Mouse (Mus musculus) heart, adult 11 months (tissue): ENCODE measurements around the gene Unc119.

Experiments used
- DNase-seq: peaks from one replicate; pipeline ENCODE4 v3.0.0; 2022

Unc119 gene

DNA sequence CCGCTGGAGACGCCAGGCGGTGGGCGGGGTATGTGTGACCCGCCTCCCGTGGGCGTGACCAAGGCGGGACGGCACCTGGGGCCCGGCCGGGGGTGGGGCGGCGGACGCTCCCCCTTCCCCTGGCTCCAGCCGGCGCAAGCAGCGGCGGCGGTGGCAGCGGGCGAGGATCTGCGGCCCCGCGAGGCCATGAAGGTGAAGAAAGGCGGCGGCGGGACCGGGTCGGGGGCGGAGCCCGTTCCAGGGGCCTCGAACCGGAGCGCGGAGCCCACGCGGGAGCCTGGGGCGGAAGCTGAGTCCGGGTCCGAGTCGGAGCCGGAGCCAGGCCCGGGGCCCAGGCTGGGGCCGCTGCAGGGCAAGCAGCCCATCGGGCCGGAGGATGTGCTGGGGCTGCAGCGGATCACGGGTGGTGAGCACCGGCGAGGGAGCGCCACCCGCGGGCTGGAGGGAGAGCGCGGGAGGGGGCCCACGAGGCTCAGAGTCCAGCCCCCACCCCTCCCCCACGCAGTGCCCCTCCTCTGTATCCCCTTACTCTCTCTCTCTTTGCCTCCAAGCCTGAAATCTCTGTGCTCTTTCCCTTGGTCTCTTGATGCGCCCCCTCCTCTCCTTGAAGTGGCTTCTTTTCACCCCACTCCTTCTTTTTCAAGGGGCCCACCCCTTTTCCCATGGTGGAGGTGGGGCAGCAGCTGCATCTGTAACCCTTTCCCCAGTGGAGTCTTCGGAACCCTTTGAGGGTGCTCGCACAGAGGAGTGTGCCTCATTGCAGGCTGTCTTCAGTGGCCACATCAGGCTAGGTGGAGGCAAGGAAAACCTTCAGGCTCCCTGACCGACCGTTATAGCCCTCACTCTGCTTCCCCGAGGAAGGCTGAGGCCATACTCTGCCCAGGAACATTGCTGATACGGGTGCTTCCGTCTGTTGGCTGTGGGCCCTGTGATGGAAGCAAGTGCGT lies at the start of gene Unc119:
Unc119 (plus strand) TSS at position 102 of the 947 bp plus-strand sequence.
- peak; percentile 97 for DNase-seq

DNA sequence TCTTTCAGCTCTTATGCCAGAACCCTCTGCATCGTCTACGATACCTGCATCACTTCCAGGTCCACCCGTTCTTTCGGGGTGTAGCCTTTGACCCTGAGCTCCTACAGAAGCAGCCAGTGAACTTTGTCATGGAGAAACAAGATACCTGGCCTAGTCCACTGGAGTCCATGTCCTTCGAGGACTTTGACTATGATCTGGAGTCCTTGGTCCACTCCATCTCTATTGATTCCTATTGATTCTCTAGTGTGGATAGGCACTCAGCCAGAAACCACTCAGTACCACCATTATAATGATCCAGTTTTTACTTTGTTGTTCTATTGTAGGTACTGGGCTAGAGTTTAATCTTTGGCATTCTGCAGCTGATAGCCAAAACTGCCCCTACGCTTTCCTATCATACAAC lies 48.7 kb upstream of the Unc119 start:
- no peak for DNase-seq

DNA sequence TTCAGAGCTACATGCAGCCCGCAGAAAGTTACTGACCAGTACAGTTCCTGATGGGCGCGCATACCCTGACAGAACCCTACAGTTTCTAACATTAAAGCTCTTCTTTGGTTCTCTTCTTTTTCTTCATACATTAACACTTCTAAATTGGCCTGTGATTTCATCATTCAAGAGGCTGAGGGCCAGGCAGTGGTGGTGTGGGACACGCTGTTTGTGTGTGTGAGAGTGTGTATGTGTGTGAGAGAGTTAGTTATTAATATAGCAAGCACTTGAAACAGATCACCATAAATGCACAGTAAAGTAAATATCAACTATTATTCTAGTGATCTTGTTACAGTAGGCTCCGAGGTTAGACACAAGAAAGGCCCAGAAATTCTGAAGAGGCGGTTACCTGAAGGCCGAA lies 42.4 kb upstream of the Unc119 start:
- no peak for DNase-seq

DNA sequence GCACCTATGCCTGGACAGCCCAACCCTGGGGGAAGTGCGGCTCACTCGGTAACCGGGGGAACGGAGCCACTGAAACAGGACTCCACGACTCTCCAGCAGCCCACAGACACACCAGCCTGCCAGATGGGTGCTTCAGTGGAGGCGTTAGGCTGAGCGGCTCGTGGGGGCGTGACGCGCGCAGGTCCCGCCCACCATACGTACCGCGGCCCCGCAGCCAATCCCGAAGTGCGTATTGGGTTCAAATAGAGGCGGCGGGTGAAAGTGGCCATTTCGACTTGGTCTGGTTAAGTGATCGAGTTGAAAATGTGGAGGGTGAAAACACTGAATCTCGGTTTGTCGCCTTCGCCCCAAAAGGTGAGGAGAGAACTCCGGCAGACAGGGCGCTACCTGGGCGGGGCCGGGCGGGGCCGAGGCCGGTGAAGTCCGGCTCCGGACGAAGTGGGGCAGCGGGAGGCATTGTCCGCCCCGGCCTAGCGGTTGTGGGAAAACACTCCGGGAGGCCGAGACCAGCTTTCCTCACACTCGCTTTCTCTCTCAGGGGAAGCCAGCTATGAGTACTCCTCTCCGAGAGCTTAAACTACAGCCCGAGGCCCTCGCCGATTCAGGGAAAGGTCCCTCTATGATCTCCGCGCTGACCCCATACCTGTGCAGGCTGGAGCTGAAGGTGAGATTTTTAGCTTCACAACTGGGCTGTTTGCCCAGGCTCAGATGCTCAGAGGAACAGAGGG lies 41.8 kb upstream of the Unc119 start, which contains the start of gene Spag5:
Spag5 (plus strand) TSS at position 173 of the 728 bp plus-strand sequence.
- peak; percentile 99 for DNase-seq

DNA sequence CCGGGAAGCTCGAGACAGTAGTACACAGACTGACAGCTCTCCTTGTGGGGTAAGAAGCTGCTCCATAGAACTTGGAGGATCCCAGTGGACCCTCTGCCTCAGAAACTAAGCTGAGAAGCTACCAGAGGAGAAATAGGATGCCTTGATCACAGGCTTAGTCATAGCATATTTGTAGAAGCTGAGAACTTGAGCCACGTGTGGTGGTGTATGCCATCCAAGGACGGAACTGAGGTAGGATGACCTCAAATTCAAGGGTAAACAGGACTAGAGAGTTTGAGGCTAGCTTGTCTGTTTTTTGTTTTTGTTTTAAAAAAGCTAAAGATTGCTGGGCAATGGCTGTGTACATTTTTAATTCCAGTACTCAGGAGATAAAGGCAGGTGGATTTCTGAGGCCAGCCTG lies 38.0 kb upstream of the Unc119 start:
- no peak for DNase-seq

DNA sequence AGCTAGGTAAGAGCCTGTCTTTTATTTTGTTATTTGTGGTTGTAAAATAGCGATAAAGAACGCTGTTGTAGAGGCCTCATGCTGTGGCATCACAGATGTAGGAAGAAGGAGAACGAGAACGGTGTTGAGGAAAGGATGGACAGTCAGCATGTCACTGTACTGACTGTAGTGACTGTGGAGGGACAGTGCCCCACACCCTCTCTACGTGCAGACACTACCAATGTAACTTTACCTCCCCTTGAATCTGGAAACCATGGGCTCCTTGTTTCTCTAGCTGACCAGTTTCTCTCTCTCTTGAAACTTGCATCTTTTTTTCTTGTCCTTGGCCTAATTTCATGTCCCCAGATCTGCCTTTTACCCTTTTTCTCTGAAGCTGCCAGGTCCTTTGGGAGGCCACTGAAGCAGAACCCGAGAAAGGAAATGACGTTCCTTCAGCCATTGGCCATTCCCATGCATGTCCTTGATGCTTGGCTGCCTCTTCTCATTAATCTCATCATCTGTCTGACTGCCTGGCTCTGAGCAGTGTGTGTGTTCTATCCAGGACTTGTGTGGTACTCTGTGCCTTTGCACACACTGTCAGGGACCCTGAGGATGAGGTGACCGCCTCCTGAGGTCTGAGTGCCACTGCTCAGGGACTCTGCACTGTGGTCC lies 32.3 kb upstream of the Unc119 start:
- no peak for DNase-seq

DNA sequence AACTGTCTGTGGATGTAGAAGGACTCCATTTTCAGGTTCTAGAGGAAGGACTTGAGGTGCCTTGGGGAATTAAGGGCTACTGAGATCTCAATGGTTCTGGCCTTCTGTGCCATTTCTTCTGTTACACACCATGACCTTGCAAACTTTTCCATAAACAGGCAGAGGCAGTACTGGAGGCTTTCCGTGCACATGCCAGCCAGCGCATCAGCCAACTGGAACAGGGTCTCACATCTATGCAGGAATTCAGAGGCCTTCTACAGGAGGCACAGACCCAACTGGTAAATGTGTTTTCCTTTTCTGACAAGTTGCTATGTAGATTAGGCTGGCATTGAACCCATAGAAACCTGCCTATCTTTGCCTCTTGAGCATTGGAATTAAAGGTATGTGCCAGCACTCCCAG lies 29.6 kb upstream of the Unc119 start:
- DNase-seq = no peak

DNA sequence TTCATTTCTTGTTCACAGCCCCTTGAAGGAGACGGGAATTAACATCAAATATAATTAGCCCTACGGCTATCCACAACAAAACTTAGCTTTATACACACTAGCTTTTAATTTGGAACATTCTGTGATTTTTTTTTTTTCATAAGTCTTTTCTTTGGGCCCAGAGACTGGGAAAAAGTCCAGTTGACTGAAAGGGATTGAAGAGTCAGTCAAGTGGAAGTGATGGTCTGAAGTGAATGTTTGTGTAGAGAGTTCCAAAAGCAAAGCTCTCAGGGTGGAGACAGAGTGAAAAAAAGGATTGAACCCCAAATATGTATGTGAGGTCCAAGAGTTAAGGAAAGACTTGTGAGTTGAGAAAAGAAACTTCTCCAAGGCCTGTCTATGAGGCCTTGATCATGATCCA lies 24.9 kb upstream of the Unc119 start:
- no peak for DNase-seq

DNA sequence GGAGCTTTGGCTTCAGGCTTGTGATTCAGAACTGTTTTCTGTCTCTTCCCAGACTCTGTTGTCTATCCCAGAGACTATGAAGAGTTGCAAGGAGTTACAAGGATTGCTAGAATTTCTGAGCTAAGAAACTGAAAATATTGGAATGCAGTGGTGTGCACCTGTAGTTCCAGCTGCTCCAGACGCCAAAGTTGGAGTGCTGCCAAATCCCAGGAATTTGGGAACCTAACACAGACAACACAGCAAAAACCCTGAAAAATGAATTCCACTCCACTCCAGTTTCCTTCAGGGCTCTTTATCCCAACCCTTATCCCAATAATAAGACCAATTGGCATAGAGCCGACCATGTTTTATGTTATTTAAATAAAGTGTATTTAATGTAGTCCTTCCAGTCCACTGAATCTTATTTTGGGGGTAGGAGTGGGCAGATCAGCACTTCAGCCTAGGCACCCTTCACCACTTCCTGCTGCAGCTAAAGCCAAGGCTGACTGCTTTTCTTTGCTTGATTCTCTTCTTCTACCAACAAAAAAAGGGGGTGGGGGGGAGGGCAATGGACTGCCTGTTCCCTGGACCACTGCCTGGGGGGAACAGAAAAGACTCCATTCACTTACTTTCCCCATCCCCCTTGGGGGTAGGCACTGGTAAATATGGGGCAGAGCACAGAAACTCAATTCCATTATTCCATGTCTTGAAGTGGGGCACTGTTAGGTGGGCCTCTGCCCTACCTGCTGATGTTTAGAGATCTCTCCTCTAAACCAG lies 21.0 kb upstream of the Unc119 start:
- peak; percentile 23 for DNase-seq

DNA sequence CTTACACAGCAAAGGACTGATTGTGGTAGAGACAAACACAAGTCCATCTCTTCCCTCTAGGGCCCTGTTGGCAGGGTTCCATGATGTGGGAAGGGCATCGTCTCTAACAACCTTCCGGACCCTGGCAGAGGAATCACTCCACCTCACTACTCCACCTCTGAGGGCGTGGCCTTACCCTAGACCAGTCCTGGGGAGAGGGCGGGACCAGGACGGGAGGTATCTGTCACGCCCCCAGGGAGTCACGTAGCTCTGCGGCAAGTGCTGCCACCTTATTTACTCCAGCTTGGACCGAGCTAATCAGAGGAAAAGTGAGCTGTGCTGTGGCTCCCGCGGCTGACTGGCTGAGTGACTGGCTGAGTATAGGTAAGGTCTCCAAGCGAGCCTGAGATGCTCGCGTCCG lies 20.4 kb upstream of the Unc119 start, which contains the start of gene Aldoc:
Aldoc (plus strand) TSS at position 109 of the 400 bp plus-strand sequence.
- DNase-seq = peak; percentile 97

DNA sequence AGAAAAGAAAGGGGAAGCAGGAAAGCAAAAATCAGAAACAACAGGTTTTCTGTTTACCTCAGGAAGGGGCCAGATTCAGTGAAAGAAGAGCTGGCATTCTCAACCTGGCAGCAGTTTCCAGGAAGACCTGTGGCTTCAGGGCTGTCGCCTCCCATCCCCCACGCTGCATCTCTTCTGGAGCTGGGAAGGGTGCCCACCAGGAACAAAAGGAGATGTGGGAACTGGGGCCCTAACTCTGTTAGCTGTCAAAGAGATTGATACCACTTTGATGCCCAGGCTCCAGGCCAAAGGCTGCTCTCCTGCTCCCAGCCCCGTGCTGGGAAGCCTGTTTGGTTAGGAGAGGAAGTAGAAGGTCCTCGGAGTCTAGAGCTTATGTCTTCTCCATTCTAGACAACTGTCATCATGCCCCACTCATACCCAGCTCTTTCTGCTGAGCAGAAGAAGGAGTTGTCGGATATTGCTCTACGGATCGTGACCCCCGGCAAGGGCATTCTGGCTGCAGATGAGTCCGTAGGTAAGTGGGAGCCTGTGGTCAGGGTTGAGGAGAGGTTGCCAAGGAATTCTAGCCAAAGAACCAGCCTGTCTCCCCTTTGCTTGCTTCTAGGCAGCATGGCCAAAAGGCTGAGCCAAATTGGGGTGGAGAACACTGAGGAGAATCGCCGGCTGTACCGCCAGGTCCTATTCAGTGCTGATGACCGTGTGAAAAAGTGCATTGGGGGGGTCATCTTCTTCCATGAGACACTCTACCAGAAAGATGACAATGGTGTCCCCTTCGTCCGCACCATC lies 19.1 kb upstream of the Unc119 start:
- DNase-seq = no peak

DNA sequence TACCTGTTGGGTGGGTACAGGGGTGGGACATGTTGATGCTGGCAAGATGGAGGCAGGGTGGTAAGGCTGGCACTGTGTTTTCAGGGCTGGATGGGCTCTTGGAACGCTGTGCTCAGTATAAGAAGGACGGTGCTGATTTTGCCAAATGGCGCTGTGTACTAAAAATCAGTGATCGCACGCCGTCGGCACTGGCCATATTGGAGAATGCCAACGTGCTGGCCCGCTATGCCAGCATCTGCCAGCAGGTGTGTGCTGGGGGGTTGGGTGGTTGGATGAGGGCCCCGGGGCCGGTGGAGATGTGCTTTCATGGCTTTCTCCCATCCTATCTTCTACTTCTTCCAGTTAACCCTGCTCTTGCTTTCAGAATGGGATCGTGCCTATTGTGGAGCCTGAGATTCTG lies 18.3 kb upstream of the Unc119 start:
- DNase-seq = no peak

DNA sequence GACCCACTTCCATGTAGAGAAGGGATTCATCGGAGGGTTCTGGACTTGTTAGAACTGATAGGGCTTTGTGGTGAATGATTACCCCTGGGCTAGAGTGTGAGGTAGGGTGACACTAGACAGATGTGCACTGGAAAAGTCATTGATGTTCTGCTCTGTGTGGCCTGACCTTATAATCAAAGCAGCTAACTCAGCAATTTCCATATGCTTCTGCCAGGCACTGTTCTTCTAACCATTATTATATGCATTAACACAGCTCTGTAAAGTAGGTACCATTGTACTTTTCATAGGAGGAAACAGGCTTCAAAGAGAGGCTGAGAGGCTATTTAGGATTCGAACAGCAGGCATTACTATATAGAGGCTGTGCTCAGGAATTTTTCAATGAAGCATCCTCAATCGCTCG lies 16.1 kb upstream of the Unc119 start:
- DNase-seq = no peak

DNA sequence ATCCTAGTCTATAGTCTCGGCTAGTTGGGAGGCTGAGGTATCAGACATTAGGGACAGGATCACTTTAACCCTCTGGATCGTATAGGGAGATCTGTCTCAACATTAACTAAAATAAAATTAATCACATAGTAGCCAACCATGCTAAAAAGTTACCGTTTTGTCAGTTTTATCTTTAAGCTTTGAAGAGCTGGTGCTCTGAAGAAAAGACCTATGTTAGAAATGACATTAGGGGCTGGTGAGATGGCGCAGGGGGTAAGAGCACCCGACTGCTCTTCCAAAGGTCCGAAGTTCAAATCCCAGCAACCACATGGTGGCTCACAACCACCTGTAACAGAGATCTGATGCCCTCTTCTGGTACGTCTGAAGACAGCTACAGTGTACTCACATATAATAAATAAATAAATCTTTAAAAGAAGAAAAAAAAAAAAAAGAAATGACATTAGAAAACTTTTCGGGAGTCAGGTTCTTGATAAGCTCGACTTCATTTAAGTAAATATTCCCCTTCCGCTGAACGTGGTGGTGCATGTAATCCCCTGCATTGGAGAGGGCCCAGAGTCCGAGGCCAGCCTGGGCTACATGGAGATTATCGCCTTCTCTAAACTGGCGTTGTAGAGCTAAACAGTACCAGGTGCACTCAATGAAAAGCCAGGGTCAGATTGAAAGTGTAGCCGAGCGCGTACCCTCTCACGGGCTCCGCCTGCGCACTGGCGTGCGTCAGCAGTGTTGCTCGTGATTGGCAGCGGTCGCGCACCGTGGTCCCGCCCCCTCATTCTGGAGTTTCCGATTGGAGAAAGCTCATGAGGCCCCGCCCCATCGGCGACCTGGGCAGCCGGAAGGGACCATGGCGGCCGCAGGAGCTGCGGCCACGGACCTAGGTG lies 15.4 kb upstream of the Unc119 start, which contains the start of gene Pigs:
Pigs (plus strand) TSS at position 782 of the 878 bp plus-strand sequence.
- peak; percentile 100 for DNase-seq

DNA sequence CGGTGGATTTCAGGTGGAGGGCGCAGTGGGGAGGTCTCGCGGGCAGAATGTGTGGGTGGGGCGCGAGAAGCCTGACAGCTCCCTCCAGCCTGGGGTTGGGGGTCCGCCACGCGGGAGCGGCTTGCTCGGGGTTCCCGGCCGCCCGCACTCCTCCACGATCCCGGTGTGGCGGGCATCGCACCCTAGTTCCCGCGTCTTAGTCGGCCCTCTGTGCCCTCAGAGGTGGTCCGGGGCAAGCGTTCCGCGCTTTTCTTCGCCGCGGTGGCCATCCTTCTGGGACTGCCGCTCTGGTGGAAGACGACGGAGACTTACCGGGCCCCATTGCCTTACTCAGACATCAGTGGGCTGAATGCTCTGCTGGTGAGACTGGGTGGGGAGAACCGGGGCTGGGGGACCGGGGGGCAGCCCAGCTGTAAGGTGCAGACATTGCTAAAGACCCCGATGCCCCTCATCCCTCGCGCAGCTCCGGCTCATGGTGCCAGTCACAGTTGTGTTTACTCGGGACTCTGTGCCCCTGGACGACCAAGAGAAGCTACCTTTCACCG lies 14.7 kb upstream of the Unc119 start:
- no peak for DNase-seq

DNA sequence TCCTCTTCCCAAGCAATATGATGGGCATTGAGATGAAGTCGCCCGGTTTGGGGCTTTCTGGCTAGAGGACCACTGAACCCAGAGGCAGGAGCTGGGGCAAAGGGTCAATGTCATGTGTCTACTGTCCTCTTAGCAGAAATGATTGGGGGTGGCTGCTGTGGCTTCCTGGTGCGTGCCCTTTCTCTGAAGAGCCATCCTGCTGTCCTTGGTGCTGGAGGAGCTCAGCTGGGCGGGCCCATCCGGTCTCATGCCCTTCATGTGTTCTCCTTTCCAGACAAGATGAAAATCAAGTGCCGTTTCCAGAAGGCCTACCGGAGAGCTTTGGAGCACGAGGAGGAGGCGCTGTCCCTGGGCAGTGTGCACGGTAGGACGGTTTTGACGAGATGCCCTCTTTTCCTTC lies 10.6 kb upstream of the Unc119 start:
- no peak for DNase-seq

DNA sequence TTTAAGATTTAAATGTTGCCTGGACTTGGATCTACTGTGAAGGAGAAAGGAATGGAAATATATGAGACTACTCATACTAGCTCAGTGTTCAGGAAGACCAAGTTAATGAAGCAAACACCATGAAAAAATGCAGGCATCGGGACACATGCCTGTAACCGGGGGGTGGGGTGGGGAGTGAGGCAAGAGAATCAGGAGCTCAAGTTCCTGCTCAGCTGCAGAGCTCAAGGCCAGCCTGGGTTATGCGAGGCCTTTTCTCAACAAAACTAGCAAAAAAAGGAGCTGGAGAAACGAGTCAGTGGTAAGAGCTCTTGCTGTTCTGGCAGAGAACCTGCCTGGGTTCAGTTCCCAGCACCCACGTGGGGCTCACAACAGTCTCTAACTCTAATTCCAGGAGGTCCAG lies 9.3 kb upstream of the Unc119 start:
- no peak for DNase-seq

DNA sequence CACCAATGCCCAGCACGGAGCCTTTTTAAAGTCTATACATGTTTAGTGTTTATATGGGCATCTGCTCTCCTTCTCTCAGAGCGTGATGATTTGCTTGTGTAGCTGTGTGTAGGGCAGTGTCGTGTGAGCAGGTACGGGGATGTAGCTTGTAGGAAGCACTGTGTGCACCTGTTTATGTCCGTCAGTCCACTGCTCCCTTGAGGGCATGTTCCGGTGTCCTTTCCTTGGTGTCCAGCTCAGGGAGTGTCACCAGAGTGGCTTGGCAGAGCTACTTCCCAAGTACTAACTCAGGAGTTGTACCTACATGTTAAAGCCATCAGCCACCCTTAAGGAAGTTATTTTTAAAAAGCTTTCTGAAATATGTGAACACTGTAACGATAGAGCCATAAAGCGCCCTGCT lies 6.2 kb upstream of the Unc119 start:
- DNase-seq = no peak

DNA sequence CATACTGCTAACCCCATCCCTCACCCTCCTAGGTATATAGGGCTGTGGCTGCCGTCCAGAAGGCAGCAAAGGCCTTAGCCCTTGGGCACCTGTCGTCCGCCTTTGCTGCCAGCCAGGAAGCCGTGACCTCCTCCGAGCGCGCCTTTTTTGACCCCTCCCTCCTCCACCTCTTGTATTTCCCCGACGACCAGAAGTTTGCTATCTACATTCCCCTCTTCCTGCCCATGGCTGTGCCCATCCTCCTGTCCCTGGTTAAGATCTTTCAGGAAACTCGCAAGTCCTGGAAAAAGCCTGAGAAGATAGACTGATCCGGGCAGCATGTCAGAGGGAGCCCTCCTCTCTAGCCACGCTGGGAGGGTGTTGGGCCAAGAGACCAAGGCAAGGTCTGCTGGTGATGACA lies 1.6 kb upstream of the Unc119 start:
- DNase-seq = peak; percentile 89

DNA sequence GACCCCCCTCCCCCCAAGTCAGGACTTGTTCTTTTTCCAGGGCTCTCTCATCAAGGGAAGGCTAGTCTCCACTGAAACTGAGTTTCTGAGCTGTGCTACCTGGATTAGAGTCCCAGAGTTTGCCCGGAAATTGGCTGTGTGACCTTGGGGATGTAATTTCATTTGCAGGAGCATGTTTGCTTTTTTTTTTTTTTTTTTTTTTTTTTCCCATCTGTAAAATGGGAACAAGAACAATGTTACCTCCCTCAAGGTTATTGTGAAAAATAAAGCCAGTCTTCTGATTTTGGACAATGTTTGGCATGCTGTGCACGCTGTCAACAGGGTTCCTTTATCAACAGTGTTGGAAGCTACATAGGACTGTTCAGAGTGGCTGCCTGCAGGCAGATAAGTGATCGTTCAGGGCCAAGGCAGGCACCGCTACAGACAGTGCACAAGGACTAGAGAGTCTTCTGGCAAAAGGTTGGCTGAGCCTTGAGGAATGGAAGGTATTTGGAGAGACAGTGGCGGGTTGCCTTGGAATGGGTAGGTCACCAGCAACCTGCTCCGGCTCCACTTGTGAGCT lies 1.1 kb downstream of the Unc119 start:
- no peak for DNase-seq
